Mouse (Mus musculus): ENCODE measurements around the gene Snx29. TPM values are rescaled to one million over a fixed set of nuclear protein-coding genes. Genes with fewer than 3 reads are reported as not detected.

The Snx29 gene
- polyA plus RNA-seq, 1 experiment from 2014 or later, result 21.7 TPM

GRCm38 (mm10) chr16:11692744-11693143, 370.0 kb downstream of the Snx29 start:
- Histone ChIP-seq H3K27ac (no peak overlapping the region), H3K9me3 (no peaks in the 10 kb centered on the region), H3K4me2 (replicated peaks) (no peak overlapping the region), H3K9ac (replicated peaks) (no peak overlapping the region), H3K4me1 (replicated peaks) (peaks cover 12% of the 10 kb centered on the region; the same call in 1 of the 2 replicates), H3K27me3 (no peaks in the 10 kb centered on the region), H3K36me3 (no peaks in the 10 kb centered on the region), H3K4me3 (replicated peaks) (no peak overlapping the region)
- 69% methylated on average over 5 of the region's 5 CpGs for WGBS
- no peak for ATAC-seq

DNA sequence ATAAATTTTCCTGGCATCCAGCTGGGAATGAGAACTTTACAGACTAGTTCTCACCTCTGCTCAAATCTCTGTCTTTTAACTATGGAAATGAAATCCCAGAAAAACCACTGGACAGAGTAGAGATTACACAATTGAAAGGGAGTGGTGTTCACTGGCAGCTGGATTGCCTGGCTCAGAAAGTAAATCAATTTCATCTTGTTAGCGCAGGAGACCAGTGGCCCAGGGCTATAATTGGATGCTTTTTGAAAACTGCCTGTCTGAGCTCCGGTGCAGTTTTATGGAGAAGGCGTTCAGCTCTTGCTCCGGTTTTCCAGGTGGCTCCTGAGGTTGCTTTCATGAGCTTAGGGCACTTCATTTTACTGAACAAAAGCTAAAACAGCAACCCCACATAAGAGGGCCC, 371.7 kb downstream of the Snx29 start:
- 74% methylated on average over 4 of the region's 4 CpGs for WGBS
- Histone ChIP-seq H3K36me3 (no peaks in the 10 kb centered on the region), H3K4me2 (replicated peaks) (no peak overlapping the region), H3K27ac (no peak overlapping the region), H3K9ac (replicated peaks) (no peak overlapping the region), H3K4me3 (replicated peaks) (no peak overlapping the region), H3K9me3 (no peaks in the 10 kb centered on the region), H3K27me3 (no peaks in the 10 kb centered on the region), H3K4me1 (replicated peaks) (peaks cover 12% of the 10 kb centered on the region; the same call in 1 of the 2 replicates)
- ATAC-seq, result no peak

GRCm38 (mm10) chr16:11696767-11697166, 374.1 kb downstream of the Snx29 start:
- ATAC-seq, result no peak
- Histone ChIP-seq H3K27me3 (no peaks in the 10 kb centered on the region), H3K27ac (no peak overlapping the region)

GRCm38 (mm10) chr16:11697710-11698357, 375.1 kb downstream of the Snx29 start:
- peak; percentile 80 for ATAC-seq
- WGBS, result 65% methylated on average over 8 of the region's 8 CpGs

More at GRCm38 (mm10) chr16:11696767-11697166, 374.1 kb downstream of the Snx29 start:
- H3K9me3 ChIP-seq, result no peaks in the 10 kb centered on the region
- no peaks in the 10 kb centered on the region for H3K36me3 ChIP-seq
- no peak overlapping the region for H3K4me2 ChIP-seq (replicated peaks)
- WGBS, result 62% methylated on average over 3 of the region's 3 CpGs
- no peak overlapping the region for H3K9ac ChIP-seq (replicated peaks)
- H3K4me1 ChIP-seq (replicated peaks), result peaks cover 6% of the 10 kb centered on the region; the same call in 1 of the 2 replicates
- no peak overlapping the region for H3K4me3 ChIP-seq (replicated peaks)

DNA sequence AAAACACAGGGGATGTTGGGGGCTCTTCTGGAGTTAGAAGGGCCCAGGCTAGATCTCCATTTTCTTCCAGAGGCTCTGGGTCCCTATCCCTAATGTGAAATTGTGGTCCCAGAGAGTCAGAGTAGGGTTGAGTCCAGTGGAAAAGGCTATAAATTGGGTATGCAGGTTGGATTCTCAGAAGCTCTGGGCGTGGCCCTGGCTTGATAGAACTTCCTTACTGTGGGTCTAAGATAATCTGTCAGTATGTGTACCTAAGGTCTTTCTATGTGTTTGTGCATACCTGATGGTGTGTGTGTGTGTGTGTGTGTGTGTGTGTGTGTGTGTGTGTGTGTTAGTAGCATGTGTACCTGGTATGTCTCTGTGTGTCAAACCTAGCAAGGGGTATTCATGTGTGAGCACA, 378.9 kb downstream of the Snx29 start:
- ATAC-seq, result no peak
- 0 out of 2 replicates have a peak, but pooled peaks cover 2% of the 10 kb centered on the region for H3K4me1 ChIP-seq (replicated peaks)
- 93% methylated on average over 1 of the region's 1 CpGs for WGBS
- no peak overlapping the region for H3K4me3 ChIP-seq (replicated peaks)
- no peak overlapping the region for H3K9ac ChIP-seq (replicated peaks)
- no peak overlapping the region for H3K27ac ChIP-seq
- no peaks in the 10 kb centered on the region for H3K27me3 ChIP-seq
- H3K9me3 ChIP-seq, result no peaks in the 10 kb centered on the region
- H3K36me3 ChIP-seq, result no peaks in the 10 kb centered on the region
- H3K4me2 ChIP-seq (replicated peaks), result no peak overlapping the region

More at GRCm38 (mm10) chr16:11697710-11698357, 375.1 kb downstream of the Snx29 start:
- Histone ChIP-seq H3K9ac (replicated peaks) (no peak overlapping the region), H3K4me1 (replicated peaks) (no peaks in the 10 kb centered on the region), H3K27me3 (no peaks in the 10 kb centered on the region), H3K36me3 (no peaks in the 10 kb centered on the region), H3K27ac (no peak overlapping the region), H3K9me3 (no peaks in the 10 kb centered on the region), H3K4me3 (replicated peaks) (no peak overlapping the region), H3K4me2 (replicated peaks) (no peak overlapping the region)

- 67% methylated on average over 5 of the region's 5 CpGs for WGBS
- Histone ChIP-seq H3K4me3 (replicated peaks) (no peak overlapping the region), H3K27ac (no peak overlapping the region), H3K9me3 (no peaks in the 10 kb centered on the region), H3K4me2 (replicated peaks) (no peak overlapping the region), H3K27me3 (no peaks in the 10 kb centered on the region), H3K4me1 (replicated peaks) (0 out of 2 replicates have a peak, but pooled peaks cover 2% of the 10 kb centered on the region), H3K9ac (replicated peaks) (no peak overlapping the region), H3K36me3 (no peaks in the 10 kb centered on the region)
- no peak for ATAC-seq
These were observed 381.4 kb downstream of the Snx29 start for GRCm38 (mm10) chr16:11704096-11704495.

- no peak for ATAC-seq
- H3K4me3 ChIP-seq (replicated peaks), result no peak overlapping the region
- H3K4me1 ChIP-seq (replicated peaks), result 0 out of 2 replicates have a peak, but pooled peaks cover 7% of the 10 kb centered on the region
- H3K27me3 ChIP-seq, result no peaks in the 10 kb centered on the region
- no peak overlapping the region for H3K9ac ChIP-seq (replicated peaks)
- no peaks in the 10 kb centered on the region for H3K36me3 ChIP-seq
- no peaks in the 10 kb centered on the region for H3K9me3 ChIP-seq
- no peak overlapping the region for H3K27ac ChIP-seq
- no peak overlapping the region for H3K4me2 ChIP-seq (replicated peaks)
- 86% methylated on average over 4 of the region's 4 CpGs for WGBS
These were observed 382.7 kb downstream of the Snx29 start for GRCm38 (mm10) chr16:11705456-11705855.

GRCm38 (mm10) chr16:11708097-11708496, 385.4 kb downstream of the Snx29 start:
- ATAC-seq, result no peak
- WGBS, result 100% methylated on average over 2 of the region's 2 CpGs
- Histone ChIP-seq H3K36me3 (no peaks in the 10 kb centered on the region), H3K4me2 (replicated peaks) (no peak overlapping the region), H3K4me3 (replicated peaks) (no peak overlapping the region), H3K9me3 (no peaks in the 10 kb centered on the region), H3K4me1 (replicated peaks) (0 out of 2 replicates have a peak, but pooled peaks cover 6% of the 10 kb centered on the region), H3K9ac (replicated peaks) (no peak overlapping the region), H3K27ac (no peak overlapping the region), H3K27me3 (no peaks in the 10 kb centered on the region)

GRCm38 (mm10) chr16:11709382-11709781, 386.7 kb downstream of the Snx29 start:
- Histone ChIP-seq H3K27me3 (no peaks in the 10 kb centered on the region), H3K4me2 (replicated peaks) (no peak overlapping the region), H3K9ac (replicated peaks) (no peak overlapping the region), H3K27ac (no peak overlapping the region), H3K4me3 (replicated peaks) (no peak overlapping the region), H3K9me3 (no peaks in the 10 kb centered on the region), H3K36me3 (no peaks in the 10 kb centered on the region), H3K4me1 (replicated peaks) (peaks cover 5% of the 10 kb centered on the region; the same call in 1 of the 2 replicates)
- no peak for ATAC-seq
- WGBS, result 81% methylated on average over 4 of the region's 4 CpGs

GRCm38 (mm10) chr16:11709999-11710667, 387.4 kb downstream of the Snx29 start:
- H3K4me3 ChIP-seq (replicated peaks), result no peak overlapping the region
- no peaks in the 10 kb centered on the region for H3K9me3 ChIP-seq
- peaks cover 5% of the 10 kb centered on the region; the same call in 1 of the 2 replicates for H3K4me1 ChIP-seq (replicated peaks)
- H3K27me3 ChIP-seq, result no peaks in the 10 kb centered on the region
- H3K9ac ChIP-seq (replicated peaks), result no peak overlapping the region
- WGBS, result 64% methylated on average over 5 of the region's 5 CpGs
- H3K4me2 ChIP-seq (replicated peaks), result no peak overlapping the region
- peak; percentile 70 for ATAC-seq
- H3K36me3 ChIP-seq, result no peaks in the 10 kb centered on the region
- no peak overlapping the region for H3K27ac ChIP-seq

- Histone ChIP-seq H3K36me3 (peaks cover 8% of the 10 kb centered on the region; the same call in 1 of the 2 replicates), H3K4me3 (replicated peaks) (no peak overlapping the region), H3K27ac (no peak overlapping the region), H3K4me1 (replicated peaks) (peaks cover 5% of the 10 kb centered on the region; the same call in 1 of the 2 replicates), H3K4me2 (replicated peaks) (no peak overlapping the region), H3K27me3 (no peaks in the 10 kb centered on the region), H3K9ac (replicated peaks) (no peak overlapping the region), H3K9me3 (no peaks in the 10 kb centered on the region)
- 30% methylated on average over 2 of the region's 2 CpGs for WGBS
- no peak for ATAC-seq
These were observed 390.7 kb downstream of the Snx29 start for GRCm38 (mm10) chr16:11713265-11713865.

GRCm38 (mm10) chr16:11716932-11717331, 394.2 kb downstream of the Snx29 start:
- Histone ChIP-seq H3K27me3 (no peaks in the 10 kb centered on the region), H3K36me3 (peaks cover 13% of the 10 kb centered on the region), H3K4me3 (replicated peaks) (no peak overlapping the region), H3K4me2 (replicated peaks) (no peak overlapping the region), H3K9me3 (no peaks in the 10 kb centered on the region), H3K9ac (replicated peaks) (no peak overlapping the region), H3K4me1 (replicated peaks) (no peaks in the 10 kb centered on the region; the same call in 1 of the 2 replicates), H3K27ac (no peak overlapping the region)
- ATAC-seq, result no peak
- WGBS, result 98% methylated on average over 1 of the region's 1 CpGs
